Mouse (Mus musculus): ENCODE results near the gene Gm26620.

Gene Gm26620

GRCm38 (mm10) chr1:170911907-170912660 lies 27.2 kb downstream of the Gm26620 start:
- no peak for DNase-seq (ENCODE audit: low spot score in 2 of 2)

- DNase-seq (ENCODE audit: low spot score in 2 of 2) = no peak
Measured at GRCm38 (mm10) chr1:170912891-170913615, 28.2 kb downstream of the Gm26620 start, which contains the start of gene Fcrlb. Gene Fcrlb (minus strand): TSS chr1:170912941.

GRCm38 (mm10) chr1:170915657-170916056 lies 30.8 kb downstream of the Gm26620 start:
- no peak for DNase-seq (ENCODE audit: low spot score in 2 of 2)

GRCm38 (mm10) chr1:170919308-170919707 lies 34.4 kb downstream of the Gm26620 start:
- no peak for DNase-seq (ENCODE audit: low spot score in 2 of 2)

GRCm38 (mm10) chr1:170924485-170924884 lies 39.6 kb downstream of the Gm26620 start:
- no peak for DNase-seq (ENCODE audit: low spot score in 2 of 2)

GRCm38 (mm10) chr1:170926941-170927340 lies 42.1 kb downstream of the Gm26620 start:
- DNase-seq (ENCODE audit: low spot score in 2 of 2) = no peak

GRCm38 (mm10) chr1:170927378-170927777 lies 42.5 kb downstream of the Gm26620 start, which contains the start of gene Fcrla:
Gene Fcrla (minus strand): TSS chr1:170927583.
- no peak for DNase-seq (ENCODE audit: low spot score in 2 of 2)

- no peak for DNase-seq (ENCODE audit: low spot score in 2 of 2)
Measured at GRCm38 (mm10) chr1:170928467-170928866, 43.6 kb downstream of the Gm26620 start.

- DNase-seq (ENCODE audit: low spot score in 2 of 2) = no peak
Measured at GRCm38 (mm10) chr1:170929245-170929644, 44.4 kb downstream of the Gm26620 start.

- no peak for DNase-seq (ENCODE audit: low spot score in 2 of 2)
Measured at GRCm38 (mm10) chr1:170932043-170932442, 47.2 kb downstream of the Gm26620 start.

- no peak for DNase-seq (ENCODE audit: low spot score in 2 of 2)
Measured at GRCm38 (mm10) chr1:170933386-170933920, 48.6 kb downstream of the Gm26620 start.

GRCm38 (mm10) chr1:170933940-170934339 lies 49.1 kb downstream of the Gm26620 start:
- DNase-seq (ENCODE audit: low spot score in 2 of 2) = no peak

- DNase-seq (ENCODE audit: low spot score in 2 of 2) = no peak
Measured at GRCm38 (mm10) chr1:170934383-170934782, 49.5 kb downstream of the Gm26620 start.

Measured in left cerebral cortex, adult 9 months (tissue).